Mouse (Mus musculus): ENCODE data around the gene Nadsyn1. TPM values are rescaled to one million over a fixed set of nuclear protein-coding genes. Genes with fewer than 3 reads are reported as not detected.

Gene Nadsyn1
- polyA plus RNA-seq, 1 experiment from 2014 or later, result 9.2 TPM

- Histone ChIP-seq H3K9ac (ENCODE audit: low read length) (no peak overlapping the region), H3K4me2 (replicated peaks; ENCODE audit: low read depth) (no peak overlapping the region), H3K36me3 (ENCODE audit: control insufficient read depth, insufficient read depth, low read length) (peaks cover 18% of the 10 kb centered on the region), H3K27me3 (ENCODE audit: control insufficient read depth, insufficient read depth, low read length) (no peaks in the 10 kb centered on the region), H3K4me1 (replicated peaks; ENCODE audit: control insufficient read depth, insufficient read depth) (0 out of 2 replicates have a peak, but pooled peaks cover 2% of the 10 kb centered on the region), H3K9me3 (ENCODE audit: control insufficient read depth, low read length) (no peaks in the 10 kb centered on the region), H3K4me3 (ENCODE audit: low read depth, low read length) (no peak overlapping the region), H3K27ac (replicated peaks) (no peak overlapping the region)
- DNase-seq (ENCODE audit: low spot score) (no peak), ATAC-seq (ENCODE audit: low FRiP score, low TSS enrichment) (no peak)
- TF ChIP-seq CTCF (IDR thresholded peaks at IDR 0.05; ENCODE audit: low read depth) (no peak), EP300 (optimal IDR thresholded peaks at IDR 0.05) (no peak)
- 73% methylated on average over 4 of the region's 4 CpGs for WGBS
Observed at GRCm38 (mm10) chr7:143798783-143799182, 23.9 kb downstream of the Nadsyn1 start.

GRCm38 (mm10) chr7:143793121-143793520 lies 29.5 kb downstream of the Nadsyn1 start:
- peaks cover 10% of the 10 kb centered on the region; the same call in 1 of the 2 replicates for H3K36me3 ChIP-seq (ENCODE audit: control insufficient read depth, insufficient read depth, low read length)
- TF ChIP-seq EP300 (optimal IDR thresholded peaks at IDR 0.05), result no peak
- peak; percentile 85 for TF ChIP-seq CTCF (IDR thresholded peaks at IDR 0.05; ENCODE audit: low read depth)
- no peak overlapping the region for H3K9ac ChIP-seq (ENCODE audit: low read length)
- no peaks in the 10 kb centered on the region; the same call in 1 of the 2 replicates for H3K9me3 ChIP-seq (ENCODE audit: control insufficient read depth, low read length)
- no peak overlapping the region for H3K27ac ChIP-seq (replicated peaks)
- ATAC-seq (ENCODE audit: low FRiP score, low TSS enrichment) (peak; percentile 90), DNase-seq (ENCODE audit: low spot score) (peak; percentile 90)
- no peak overlapping the region for H3K4me3 ChIP-seq (ENCODE audit: low read depth, low read length)
- no peak overlapping the region for H3K4me2 ChIP-seq (replicated peaks; ENCODE audit: low read depth)
- no peaks in the 10 kb centered on the region for H3K4me1 ChIP-seq (replicated peaks; ENCODE audit: control insufficient read depth, insufficient read depth)
- 49% methylated on average over 4 of the region's 4 CpGs for WGBS
- H3K27me3 ChIP-seq (ENCODE audit: control insufficient read depth, insufficient read depth, low read length), result no peaks in the 10 kb centered on the region

GRCm38 (mm10) chr7:143792336-143792985 lies 30.2 kb downstream of the Nadsyn1 start:
- H3K36me3 ChIP-seq (ENCODE audit: control insufficient read depth, insufficient read depth, low read length), result peaks cover 4% of the 10 kb centered on the region; the same call in 1 of the 2 replicates
- 67% methylated on average over 6 of the region's 6 CpGs for WGBS
- TF ChIP-seq CTCF (IDR thresholded peaks at IDR 0.05; ENCODE audit: low read depth) (no peak), EP300 (optimal IDR thresholded peaks at IDR 0.05) (no peak)
- H3K4me3 ChIP-seq (ENCODE audit: low read depth, low read length), result no peak overlapping the region
- ATAC-seq (ENCODE audit: low FRiP score, low TSS enrichment), result no peak
- no peaks in the 10 kb centered on the region for H3K4me1 ChIP-seq (replicated peaks; ENCODE audit: control insufficient read depth, insufficient read depth)
- H3K4me2 ChIP-seq (replicated peaks; ENCODE audit: low read depth), result no peak overlapping the region
- no peak overlapping the region for H3K27ac ChIP-seq (replicated peaks)
- H3K9me3 ChIP-seq (ENCODE audit: control insufficient read depth, low read length), result no peaks in the 10 kb centered on the region; the same call in 1 of the 2 replicates
- DNase-seq (ENCODE audit: low spot score), result no peak
- no peaks in the 10 kb centered on the region for H3K27me3 ChIP-seq (ENCODE audit: control insufficient read depth, insufficient read depth, low read length)
- no peak overlapping the region for H3K9ac ChIP-seq (ENCODE audit: low read length)

- peaks cover 3% of the 10 kb centered on the region; the same call in 1 of the 2 replicates for H3K4me1 ChIP-seq (replicated peaks; ENCODE audit: control insufficient read depth, insufficient read depth)
- DNase-seq (ENCODE audit: low spot score), result peak; percentile 86
- H3K4me3 ChIP-seq (ENCODE audit: low read depth, low read length), result peak within 1 kb of the TSS; percentile 34
- peak within 1 kb of the TSS; percentile 70 for H3K27ac ChIP-seq (replicated peaks)
- no peaks in the 10 kb centered on the region for H3K9me3 ChIP-seq (ENCODE audit: control insufficient read depth, low read length)
- no peaks in the 10 kb centered on the region for H3K36me3 ChIP-seq (ENCODE audit: control insufficient read depth, insufficient read depth, low read length)
- H3K4me2 ChIP-seq (replicated peaks; ENCODE audit: low read depth), result peak within 1 kb of the TSS; percentile 62
- peak within 1 kb of the TSS; percentile 51 for H3K9ac ChIP-seq (ENCODE audit: low read length)
- no peaks in the 10 kb centered on the region for H3K27me3 ChIP-seq (ENCODE audit: control insufficient read depth, insufficient read depth, low read length)
- peak; percentile 91 for ATAC-seq (ENCODE audit: low FRiP score, low TSS enrichment)
- no peak for TF ChIP-seq CTCF (IDR thresholded peaks at IDR 0.05; ENCODE audit: low read depth)
- WGBS, result 2% methylated on average over 21 of the region's 21 CpGs
Observed at GRCm38 (mm10) chr7:143783996-143784829, 38.4 kb downstream of the Nadsyn1 start, which contains the start of gene Mrgpre. TSS of gene Mrgpre (minus strand) at chr7:143784500.

GRCm38 (mm10) chr7:143783378-143783995 lies 39.2 kb downstream of the Nadsyn1 start:
- 17% methylated on average over 6 of the region's 6 CpGs for WGBS
- Histone ChIP-seq H3K36me3 (ENCODE audit: control insufficient read depth, insufficient read depth, low read length) (no peaks in the 10 kb centered on the region), H3K4me2 (replicated peaks; ENCODE audit: low read depth) (peak overlapping the region; percentile 62), H3K4me3 (ENCODE audit: low read depth, low read length) (peak overlapping the region; percentile 34), H3K27ac (replicated peaks) (peak overlapping the region; percentile 70), H3K9me3 (ENCODE audit: control insufficient read depth, low read length) (no peaks in the 10 kb centered on the region), H3K9ac (ENCODE audit: low read length) (peak overlapping the region; percentile 51), H3K27me3 (ENCODE audit: control insufficient read depth, insufficient read depth, low read length) (no peaks in the 10 kb centered on the region), H3K4me1 (replicated peaks; ENCODE audit: control insufficient read depth, insufficient read depth) (peaks cover 3% of the 10 kb centered on the region; the same call in 1 of the 2 replicates)
- TF ChIP-seq EP300 (optimal IDR thresholded peaks at IDR 0.05) (no peak), CTCF (IDR thresholded peaks at IDR 0.05; ENCODE audit: low read depth) (no peak)
- DNase-seq (ENCODE audit: low spot score), result no peak
- ATAC-seq (ENCODE audit: low FRiP score, low TSS enrichment), result peak; percentile 56
